Mouse (Mus musculus) regulatory T cell (primary cell): Measurements from ENCODE around the gene Pip4p1.
"Not testable (repeated sequence)": the region's sequence is repeated elsewhere in the genome, so short reads cannot be mapped to it uniquely, and the experiment has no call there.

Experiments used
- in situ Hi-C: fragments of 300-600 bp; cut with MboI, MseI; formaldehyde crosslinking; loops from one replicate; pipeline ENCODE4 v1.15.1; 2025; ENCODE audit warnings: high pct_unique_total_duplicates

Gene Pip4p1

GRCm38 (mm10) chr14:50938940-50939339, 8.3 kb upstream of the Pip4p1 start:
- in situ Hi-C loops: no loop called here

- in situ Hi-C loops: no loop called here
Measured at GRCm38 (mm10) chr14:50938119-50938908, 7.7 kb upstream of the Pip4p1 start.

GRCm38 (mm10) chr14:50936649-50937048, 6.0 kb upstream of the Pip4p1 start:
- in situ Hi-C loops: no loop called here

GRCm38 (mm10) chr14:50931493-50932020, 901 bp upstream of the Pip4p1 start:
- in situ Hi-C loops: no loop called here

- in situ Hi-C loops: no loop called here
Measured at GRCm38 (mm10) chr14:50930377-50930753, 291 bp downstream of the Pip4p1 start.

GRCm38 (mm10) chr14:50929951-50930350, 705 bp downstream of the Pip4p1 start:
- in situ Hi-C loops: loop anchor here (5.0 kb wide), 1 partner anchor 137 kb away; no protein-coding TSS in a partner anchor

GRCm38 (mm10) chr14:50927366-50927765, 3.3 kb downstream of the Pip4p1 start:
- in situ Hi-C loops: loop anchor here (5.0 kb wide), 1 partner anchor 140 kb away; no protein-coding TSS in a partner anchor

- in situ Hi-C loops: loop anchor here (5.0 kb wide), 1 partner anchor 142 kb away; no protein-coding TSS in a partner anchor
Measured at GRCm38 (mm10) chr14:50925111-50925920, 5.3 kb downstream of the Pip4p1 start.

GRCm38 (mm10) chr14:50924281-50925064, 6.2 kb downstream of the Pip4p1 start, which contains the start of the genes Osgep and Apex1:
TSS of gene Osgep (minus strand) at chr14:50924893.
TSS of gene Apex1 (plus strand) at chr14:50924968.
- in situ Hi-C loops: loop anchor here (5.0 kb wide), 3 partner anchors 57 to 143 kb away; partner anchors contain the start of genes Ccnb1ip1 and Parp2

- in situ Hi-C loops: loop anchor here (5.0 kb wide), 2 partner anchors 56 to 116 kb away; partner anchors contain the start of genes Ccnb1ip1 and Parp2
Measured at GRCm38 (mm10) chr14:50923437-50923836, 7.2 kb downstream of the Pip4p1 start.

GRCm38 (mm10) chr14:50911356-50911755, 19.3 kb downstream of the Pip4p1 start:
- in situ Hi-C loops: no loop called here

- in situ Hi-C loops: no loop called here
Measured at GRCm38 (mm10) chr14:50908126-50908525, 22.5 kb downstream of the Pip4p1 start.

- in situ Hi-C loops: not testable (repeated sequence)
Measured at GRCm38 (mm10) chr14:50905327-50905726, 25.3 kb downstream of the Pip4p1 start.

- in situ Hi-C loops: no loop called here
Measured at GRCm38 (mm10) chr14:50904828-50905129, 25.9 kb downstream of the Pip4p1 start.

- in situ Hi-C loops: no loop called here
Measured at GRCm38 (mm10) chr14:50903973-50904827, 26.5 kb downstream of the Pip4p1 start.

- in situ Hi-C loops: not testable (repeated sequence)
Measured at GRCm38 (mm10) chr14:50897992-50898391, 32.7 kb downstream of the Pip4p1 start.

GRCm38 (mm10) chr14:50897374-50897765, 33.3 kb downstream of the Pip4p1 start, which contains the start of gene Klhl33:
TSS of gene Klhl33 (minus strand) at chr14:50897507.
- in situ Hi-C loops: no loop called here

GRCm38 (mm10) chr14:50896747-50897373, 33.8 kb downstream of the Pip4p1 start:
- in situ Hi-C loops: no loop called here

GRCm38 (mm10) chr14:50895985-50896746, 34.5 kb downstream of the Pip4p1 start:
- in situ Hi-C loops: no loop called here
